Mouse (Mus musculus) liver, embryonic 15.5 days (tissue): ENCODE measurements around the gene Phyh. TPM values are rescaled to one million over a fixed set of nuclear protein-coding genes. Genes with fewer than 3 reads are reported as not detected.
A peak's percentile ranks its signal among the peaks of the same experiment; 100 is the strongest.

Experiments used
- ATAC-seq: fragments of 200-750 bp; cut with Nextera tagmentation; 2 replicates; pipeline ENCODE4 v1.8.0; 2017; ENCODE audit warnings: moderate number of reproducible peaks, mild to moderate bottlenecking, moderate library complexity; ENCODE audit not compliant: insufficient read depth
- H3K27ac ChIP-seq: fragments of 300-500 bp; sonication (generic); replicated peaks from 2 replicates; pipeline ENCODE4 v1.5.1; 2015; ENCODE audit warnings: mild to moderate bottlenecking, inconsistent platforms
- H3K27me3 ChIP-seq: fragments of 300-500 bp; sonication (generic); 2 replicates; pipeline ENCODE4 v1.6.1; 2015; ENCODE audit warnings: mild to moderate bottlenecking, inconsistent platforms
- H3K36me3 ChIP-seq: fragments of 300-500 bp; sonication (generic); replicated peaks from 2 replicates; pipeline ENCODE4 v1.6.1; 2015; ENCODE audit warnings: moderate library complexity, mild to moderate bottlenecking, inconsistent platforms
- H3K4me1 ChIP-seq: fragments of 300-500 bp; sonication (generic); replicated peaks from 2 replicates; pipeline ENCODE4 v1.6.1; 2015; ENCODE audit warnings: inconsistent platforms
- H3K4me2 ChIP-seq: fragments of 300-500 bp; sonication (generic); 2 replicates; pipeline ENCODE4 v1.6.1; 2015; ENCODE audit warnings: moderate library complexity, mild to moderate bottlenecking, inconsistent platforms
- H3K4me3 ChIP-seq: fragments of 300-500 bp; sonication (generic); replicated peaks from 2 replicates; pipeline ENCODE4 v1.5.1; 2015; ENCODE audit warnings: mild to moderate bottlenecking, inconsistent platforms
- H3K9ac ChIP-seq: fragments of 300-500 bp; sonication (generic); 2 replicates; pipeline ENCODE4 v1.6.1; 2015; ENCODE audit warnings: moderate library complexity, mild to moderate bottlenecking, inconsistent platforms
- H3K9me3 ChIP-seq: fragments of 300-500 bp; sonication (generic); replicated peaks from 2 replicates; pipeline ENCODE4 v1.6.1; 2016; ENCODE audit warnings: inconsistent platforms
- WGBS: fragments of 180-500 bp; shearing (Covaris S2); methylation state at CpG from one replicate; pipeline ENCODE4 v1.1.7; 2015; ENCODE audit warnings: mixed read lengths; ENCODE audit not compliant: insufficient replicate concordance; 5-methylcytosine and 5-hydroxymethylcytosine counted together
- polyA plus RNA-seq: library from polyadenylated mRNA; unstranded; fragments of >200 nt; fragmentation: Nextera tagmentation; extraction: Ambion mirVana; gene quantifications from 2 replicates; pipeline ENCODE4 v1.2.1, GENCODE M21; 2015

The Phyh gene
- polyA plus RNA-seq = 92.8 and 103 TPM in 2 replicates

GRCm38 (mm10) chr2:4918860-4919739, at the start of gene Phyh:
Gene Phyh (plus strand): TSS chr2:4919019.
- H3K4me1 ChIP-seq = peaks cover 26% of the 10 kb centered on the region
- H3K4me2 ChIP-seq = peak within 1 kb of the TSS; percentile 94
- H3K4me3 ChIP-seq = peak within 1 kb of the TSS; percentile 68
- peak within 1 kb of the TSS; percentile 64 for H3K9ac ChIP-seq
- no peaks in the 10 kb centered on the region for H3K27me3 ChIP-seq
- H3K9me3 ChIP-seq = no peaks in the 10 kb centered on the region
- H3K36me3 ChIP-seq = no peaks in the 10 kb centered on the region
- peak within 1 kb of the TSS; percentile 79 for H3K27ac ChIP-seq
- 7% methylated on average over 35 of the region's 35 CpGs for WGBS
- peak; percentile 85 for ATAC-seq

GRCm38 (mm10) chr2:4872740-4873139, 46.1 kb upstream of the Phyh start:
- 33% methylated on average over 9 of the region's 9 CpGs for WGBS
- Histone ChIP-seq H3K27me3 (0 out of 2 replicates have a peak, but pooled peaks cover 17% of the 10 kb centered on the region), H3K4me3 (no peak overlapping the region), H3K4me1 (no peaks in the 10 kb centered on the region), H3K9me3 (no peaks in the 10 kb centered on the region), H3K36me3 (no peaks in the 10 kb centered on the region), H3K9ac (no peak overlapping the region), H3K27ac (no peak overlapping the region), H3K4me2 (no peak overlapping the region)
- ATAC-seq = no peak

- ATAC-seq = no peak
- Histone ChIP-seq H3K9ac (no peak overlapping the region), H3K27ac (no peak overlapping the region), H3K36me3 (no peaks in the 10 kb centered on the region), H3K9me3 (no peaks in the 10 kb centered on the region), H3K27me3 (peaks cover 21% of the 10 kb centered on the region; the same call in 1 of the 2 replicates), H3K4me2 (no peak overlapping the region), H3K4me3 (no peak overlapping the region), H3K4me1 (no peaks in the 10 kb centered on the region)
- 53% methylated on average over 6 of the region's 6 CpGs for WGBS
Measured at GRCm38 (mm10) chr2:4873331-4873730, 45.5 kb upstream of the Phyh start.

- Histone ChIP-seq H3K4me3 (no peak overlapping the region), H3K4me1 (no peaks in the 10 kb centered on the region), H3K9ac (no peak overlapping the region), H3K27ac (no peak overlapping the region), H3K9me3 (no peaks in the 10 kb centered on the region), H3K27me3 (peaks cover 27% of the 10 kb centered on the region; the same call in 1 of the 2 replicates), H3K36me3 (no peaks in the 10 kb centered on the region), H3K4me2 (no peak overlapping the region)
- WGBS = 26% methylated on average over 1 of the region's 1 CpGs
- no peak for ATAC-seq
Measured at GRCm38 (mm10) chr2:4875090-4875489, 43.7 kb upstream of the Phyh start.

- no peak overlapping the region for H3K9ac ChIP-seq
- H3K4me3 ChIP-seq = no peak overlapping the region
- no peaks in the 10 kb centered on the region for H3K9me3 ChIP-seq
- no peak for ATAC-seq
- peaks cover 31% of the 10 kb centered on the region; the same call in 1 of the 2 replicates for H3K27me3 ChIP-seq
- peaks cover 9% of the 10 kb centered on the region for H3K4me1 ChIP-seq
- H3K4me2 ChIP-seq = no peak overlapping the region
- WGBS = 40% methylated on average over 3 of the region's 3 CpGs
- no peak overlapping the region for H3K27ac ChIP-seq
- H3K36me3 ChIP-seq = no peaks in the 10 kb centered on the region
Measured at GRCm38 (mm10) chr2:4876131-4876530, 42.7 kb upstream of the Phyh start.

GRCm38 (mm10) chr2:4880737-4881349, 38.0 kb upstream of the Phyh start:
- 7% methylated on average over 20 of the region's 20 CpGs for WGBS
- peak overlapping the region; percentile 97 for H3K9ac ChIP-seq
- peaks cover 17% of the 10 kb centered on the region for H3K36me3 ChIP-seq
- H3K9me3 ChIP-seq = no peaks in the 10 kb centered on the region
- H3K4me2 ChIP-seq = peak overlapping the region; percentile 92
- peaks cover 29% of the 10 kb centered on the region for H3K4me1 ChIP-seq
- ATAC-seq = no peak
- peak overlapping the region; percentile 94; the same call in 1 of the 2 replicates for H3K27ac ChIP-seq
- peaks cover 24% of the 10 kb centered on the region; the same call in 1 of the 2 replicates for H3K27me3 ChIP-seq
- H3K4me3 ChIP-seq = peak overlapping the region; percentile 97

- 1% methylated on average over 107 of the region's 115 CpGs for WGBS
Measured at GRCm38 (mm10) chr2:4881350-4882248, 37.2 kb upstream of the Phyh start, which contains the start of gene Sephs1. Gene Sephs1 (plus strand): TSS chr2:4881564.

GRCm38 (mm10) chr2:4882249-4882791, 36.5 kb upstream of the Phyh start:
- Histone ChIP-seq H3K36me3 (peaks cover 32% of the 10 kb centered on the region), H3K9ac (peak overlapping the region; percentile 97), H3K9me3 (no peaks in the 10 kb centered on the region), H3K4me3 (peak overlapping the region; percentile 97), H3K27me3 (peaks cover 20% of the 10 kb centered on the region; the same call in 1 of the 2 replicates), H3K27ac (peak overlapping the region; percentile 94), H3K4me1 (peaks cover 29% of the 10 kb centered on the region), H3K4me2 (peak overlapping the region; percentile 92)
- ATAC-seq = peak; percentile 55
- under 1% methylated on average over 63 of the region's 63 CpGs for WGBS

More at GRCm38 (mm10) chr2:4881350-4882248, 37.2 kb upstream of the Phyh start, which contains the start of gene Sephs1:
- Histone ChIP-seq H3K4me1 (peaks cover 29% of the 10 kb centered on the region), H3K36me3 (peaks cover 24% of the 10 kb centered on the region), H3K9me3 (no peaks in the 10 kb centered on the region), H3K4me2 (peak within 1 kb of the TSS; percentile 92), H3K27me3 (peaks cover 24% of the 10 kb centered on the region; the same call in 1 of the 2 replicates), H3K4me3 (peak within 1 kb of the TSS; percentile 97), H3K27ac (peak within 1 kb of the TSS; percentile 94), H3K9ac (peak within 1 kb of the TSS; percentile 97)
- ATAC-seq = peak; percentile 86

GRCm38 (mm10) chr2:4883009-4883704, 35.7 kb upstream of the Phyh start:
- Histone ChIP-seq H3K36me3 (peaks cover 40% of the 10 kb centered on the region), H3K4me1 (peaks cover 29% of the 10 kb centered on the region), H3K9me3 (no peaks in the 10 kb centered on the region), H3K9ac (peak overlapping the region; percentile 97), H3K27ac (peak overlapping the region; percentile 94), H3K4me3 (peak overlapping the region; percentile 97), H3K27me3 (peaks cover 15% of the 10 kb centered on the region; the same call in 1 of the 2 replicates), H3K4me2 (peak overlapping the region; percentile 92)
- ATAC-seq = no peak
- WGBS = 2% methylated on average over 18 of the region's 18 CpGs

- H3K4me1 ChIP-seq = peaks cover 20% of the 10 kb centered on the region
- H3K36me3 ChIP-seq = peaks cover 75% of the 10 kb centered on the region
- H3K27ac ChIP-seq = no peak overlapping the region
- H3K9ac ChIP-seq = no peak overlapping the region
- no peak overlapping the region for H3K4me3 ChIP-seq
- H3K9me3 ChIP-seq = no peaks in the 10 kb centered on the region
- 77% methylated on average over 6 of the region's 6 CpGs for WGBS
- H3K27me3 ChIP-seq = no peaks in the 10 kb centered on the region
- ATAC-seq = no peak
- no peak overlapping the region for H3K4me2 ChIP-seq
Measured at GRCm38 (mm10) chr2:4886896-4887295, 31.9 kb upstream of the Phyh start.
